Mouse (Mus musculus) bone marrow macrophage, adult 2 months (primary cell): ENCODE results near the gene Ccdc58.

Source experiments
- CTCF ChIP-seq: IDR thresholded peaks from 2 replicates; pipeline ENCODE4 v1.5.1; 2012; ENCODE audit warnings: low read depth, mild to moderate bottlenecking, low read length, moderate library complexity
- POLR2A ChIP-seq: IDR thresholded peaks from 2 replicates; pipeline ENCODE4 v1.6.1; 2012; ENCODE audit warnings: mild to moderate bottlenecking, low read depth, low read length, borderline replicate concordance

DNA sequence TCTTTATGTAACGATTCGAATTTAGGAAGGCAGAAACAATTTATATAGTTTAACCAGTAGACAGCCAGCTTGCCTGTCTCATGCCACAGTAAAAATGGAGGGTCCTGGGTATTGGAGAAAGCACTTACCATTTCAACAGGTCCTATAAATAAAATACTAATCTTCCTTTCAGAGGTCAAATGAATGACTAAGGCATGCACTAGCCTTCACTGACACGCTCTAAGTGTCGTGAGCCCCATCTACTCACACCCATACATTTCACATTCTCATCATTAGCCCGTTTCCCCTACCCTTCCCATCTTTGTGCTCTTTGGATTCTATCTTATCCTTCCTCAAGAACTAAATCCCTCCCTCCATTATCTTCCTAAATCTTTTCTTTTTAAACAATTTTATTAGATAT, 6.6 kb upstream of the Ccdc58 start:
- no peak for TF ChIP-seq CTCF
- TF ChIP-seq POLR2A = no peak
